Mouse (Mus musculus) limb, embryonic 14.5 days (tissue): ENCODE results near the gene Ccdc18. TPM values are rescaled to one million over a fixed set of nuclear protein-coding genes. Genes with fewer than 3 reads are reported as not detected.

Experiments used
- ATAC-seq: fragments of 200-750 bp; cut with Nextera tagmentation; 2 replicates; pipeline ENCODE4 v1.8.0; 2017; ENCODE audit warnings: low read depth, moderate number of reproducible peaks, moderate TSS enrichment; ENCODE audit not compliant: low FRiP score
- DNase-seq: peaks from one replicate; pipeline ENCODE4 v3.0.0-alpha.2; 2015; ENCODE audit warnings: low spot score
- H3K27ac ChIP-seq: fragments of 300-500 bp; sonication (generic); replicated peaks from 2 replicates; pipeline ENCODE4 v1.5.1; 2014; ENCODE audit warnings: low read depth, mild to moderate bottlenecking, low read length, moderate library complexity, mixed read lengths
- H3K27me3 ChIP-seq: fragments of 300-500 bp; sonication (generic); 2 replicates; pipeline ENCODE4 v1.6.1; 2014; ENCODE audit warnings: low read length, mixed read lengths; ENCODE audit not compliant: control insufficient read depth, insufficient read depth
- H3K36me3 ChIP-seq: fragments of 300-500 bp; sonication (generic); 2 replicates; pipeline ENCODE4 v1.6.1; 2014; ENCODE audit warnings: mild to moderate bottlenecking, low read length, moderate library complexity, mixed read lengths; ENCODE audit not compliant: control insufficient read depth, insufficient read depth
- H3K4me1 ChIP-seq: fragments of 300-500 bp; sonication (generic); 2 replicates; pipeline ENCODE4 v1.6.1; 2014; ENCODE audit warnings: antibody characterized with exemption, low read length, mixed read lengths; ENCODE audit not compliant: control insufficient read depth, insufficient read depth
- H3K4me2 ChIP-seq: fragments of 300-500 bp; sonication (generic); replicated peaks from 2 replicates; pipeline ENCODE4 v1.6.1; 2014; ENCODE audit warnings: low read depth, mild to moderate bottlenecking, low read length, moderate library complexity; ENCODE audit not compliant: severe bottlenecking
- H3K4me3 ChIP-seq: fragments of 300-500 bp; sonication (generic); replicated peaks from 2 replicates; pipeline ENCODE4 v1.5.1; 2014; ENCODE audit warnings: low read length
- H3K9ac ChIP-seq: fragments of 300-500 bp; sonication (generic); 2 replicates; pipeline ENCODE4 v1.6.1; 2014; ENCODE audit warnings: mild to moderate bottlenecking, low read depth, low read length, moderate library complexity; ENCODE audit not compliant: severe bottlenecking
- H3K9me3 ChIP-seq: fragments of 300-500 bp; sonication (generic); 2 replicates; pipeline ENCODE4 v1.6.1; 2016; ENCODE audit warnings: low read length; ENCODE audit not compliant: control insufficient read depth
- POLR2A ChIP-seq: fragments of 200-500 bp; IDR thresholded peaks from 2 replicates; pipeline ENCODE4 v1.8.0; 2012; ENCODE audit warnings: inconsistent platforms, mild to moderate bottlenecking, moderate library complexity, borderline replicate concordance; ENCODE audit not compliant: insufficient read depth, insufficient read length; ENCODE audit errors: extremely low read depth
- WGBS: fragments of 180-500 bp; shearing (Covaris S2); extraction: QIAGEN DNeasy Blood & Tissue Kit; methylation state at CpG from one replicate; pipeline ENCODE4 v1.1.7; 2014; 5-methylcytosine and 5-hydroxymethylcytosine counted together
- polyA plus RNA-seq, 2 experiments: library from polyadenylated mRNA; depleted of rRNA in 1 of 2; stranded (reverse) in 1 of 2; unstranded in 1 of 2; fragments of >200 nt; fragmentation: Nextera tagmentation in 1 of 2; extraction: Ambion mirVana in 1 of 2; gene quantifications; 2 replicates each; pipeline versions ENCODE4 v1.2.1 to v1.2.3; 2012 to 2014

The Ccdc18 gene
- polyA plus RNA-seq, 2 experiments, result 2.4 to 7.0 TPM

GRCm38 (mm10) chr5:108160796-108161195 is 28.1 kb downstream of the Ccdc18 start:
- no peak for TF ChIP-seq POLR2A
- H3K9me3 ChIP-seq, result no peaks in the 10 kb centered on the region
- H3K9ac ChIP-seq, result no peak overlapping the region
- no peak overlapping the region for H3K4me2 ChIP-seq
- no peak overlapping the region for H3K27ac ChIP-seq
- WGBS, result 79% methylated on average over 2 of the region's 2 CpGs
- H3K4me3 ChIP-seq, result no peak overlapping the region
- H3K36me3 ChIP-seq, result no peaks in the 10 kb centered on the region
- ATAC-seq (no peak), DNase-seq (no peak)
- no peaks in the 10 kb centered on the region for H3K4me1 ChIP-seq
- no peaks in the 10 kb centered on the region for H3K27me3 ChIP-seq

GRCm38 (mm10) chr5:108163695-108164094 is 31.0 kb downstream of the Ccdc18 start:
- H3K9ac ChIP-seq, result no peak overlapping the region
- H3K9me3 ChIP-seq, result no peaks in the 10 kb centered on the region
- H3K4me3 ChIP-seq, result no peak overlapping the region
- TF ChIP-seq POLR2A, result no peak
- WGBS, result 23% methylated on average over 1 of the region's 1 CpGs
- H3K27ac ChIP-seq, result no peak overlapping the region
- no peaks in the 10 kb centered on the region for H3K36me3 ChIP-seq
- ATAC-seq (no peak), DNase-seq (no peak)
- no peaks in the 10 kb centered on the region for H3K4me1 ChIP-seq
- no peak overlapping the region for H3K4me2 ChIP-seq
- no peaks in the 10 kb centered on the region for H3K27me3 ChIP-seq

GRCm38 (mm10) chr5:108184050-108184449 is 51.4 kb downstream of the Ccdc18 start:
- H3K4me2 ChIP-seq, result no peak overlapping the region
- no peaks in the 10 kb centered on the region for H3K4me1 ChIP-seq
- no peaks in the 10 kb centered on the region for H3K27me3 ChIP-seq
- no peak overlapping the region for H3K4me3 ChIP-seq
- WGBS, result 91% methylated on average over 2 of the region's 2 CpGs
- H3K9ac ChIP-seq, result no peak overlapping the region
- H3K9me3 ChIP-seq, result no peaks in the 10 kb centered on the region
- DNase-seq (no peak), ATAC-seq (no peak)
- no peak overlapping the region for H3K27ac ChIP-seq
- no peak for TF ChIP-seq POLR2A
- H3K36me3 ChIP-seq, result no peaks in the 10 kb centered on the region

- ATAC-seq, result no peak
- DNase-seq, result no peak
- Histone ChIP-seq H3K4me1 (no peaks in the 10 kb centered on the region), H3K27me3 (no peaks in the 10 kb centered on the region), H3K27ac (no peak overlapping the region), H3K9ac (no peak overlapping the region), H3K4me2 (no peak overlapping the region), H3K36me3 (no peaks in the 10 kb centered on the region), H3K9me3 (no peaks in the 10 kb centered on the region), H3K4me3 (no peak overlapping the region)
- no peak for TF ChIP-seq POLR2A
Measured at GRCm38 (mm10) chr5:108188967-108189366, 56.3 kb downstream of the Ccdc18 start.

- Histone ChIP-seq H3K4me1 (no peaks in the 10 kb centered on the region), H3K9ac (no peak overlapping the region), H3K9me3 (no peaks in the 10 kb centered on the region), H3K27ac (no peak overlapping the region), H3K4me2 (no peak overlapping the region), H3K4me3 (no peak overlapping the region), H3K27me3 (no peaks in the 10 kb centered on the region), H3K36me3 (no peaks in the 10 kb centered on the region)
- ATAC-seq (no peak), DNase-seq (no peak)
- TF ChIP-seq POLR2A, result no peak
Measured at GRCm38 (mm10) chr5:108206008-108206407, 73.3 kb downstream of the Ccdc18 start.

- Histone ChIP-seq H3K27ac (no peak overlapping the region), H3K4me2 (no peak overlapping the region), H3K9ac (no peak overlapping the region), H3K27me3 (no peaks in the 10 kb centered on the region), H3K4me3 (no peak overlapping the region), H3K9me3 (no peaks in the 10 kb centered on the region), H3K4me1 (no peaks in the 10 kb centered on the region), H3K36me3 (no peaks in the 10 kb centered on the region)
- TF ChIP-seq POLR2A, result no peak
- no peak for ATAC-seq
- 86% methylated on average over 4 of the region's 4 CpGs for WGBS
- DNase-seq, result no peak
Measured at GRCm38 (mm10) chr5:108211512-108211911, 78.8 kb downstream of the Ccdc18 start.
